Mouse (Mus musculus) liver, adult 2 months (tissue): ENCODE results near the gene Nat8l. TPM values are rescaled to one million over a fixed set of nuclear protein-coding genes. Genes with fewer than 3 reads are reported as not detected.

Experiments
- DNase-seq: peaks from one replicate; pipeline ENCODE4 v3.0.0-alpha.2; 2011; ENCODE audit warnings: low read depth, low spot score; ENCODE audit errors: extremely low read depth
- H3K27ac ChIP-seq: fragments of 200-500 bp; replicated peaks from 2 replicates; pipeline ENCODE4 v1.5.1; 2012; ENCODE audit warnings: low read depth, mild to moderate bottlenecking, control low read depth, inconsistent platforms, low read length; ENCODE audit not compliant: insufficient read depth
- H3K27me3 ChIP-seq: fragments of 200-500 bp; 2 replicates; pipeline ENCODE4 v1.6.1; 2012; ENCODE audit warnings: mild to moderate bottlenecking, moderate library complexity, low read length, inconsistent platforms; ENCODE audit not compliant: control insufficient read depth, insufficient read depth
- H3K36me3 ChIP-seq: fragments of 200-500 bp; 2 replicates; pipeline ENCODE4 v1.6.1; 2012; ENCODE audit warnings: low read length, inconsistent platforms; ENCODE audit not compliant: control insufficient read depth, insufficient read depth
- H3K4me1 ChIP-seq: fragments of 200-500 bp; 2 replicates; pipeline ENCODE4 v1.6.1; 2011; ENCODE audit warnings: low read length; ENCODE audit not compliant: control insufficient read depth, insufficient read depth
- H3K4me3 ChIP-seq: fragments of 200-500 bp; 2 replicates; pipeline ENCODE4 v1.5.1; 2011; ENCODE audit warnings: low read depth, mild to moderate bottlenecking, control low read depth, low read length, moderate library complexity; ENCODE audit not compliant: insufficient read depth
- H3K79me2 ChIP-seq: fragments of 200-500 bp; 2 replicates; pipeline ENCODE4 v1.6.1; 2012; ENCODE audit warnings: inconsistent platforms, mild to moderate bottlenecking, low read length, moderate library complexity; ENCODE audit not compliant: control insufficient read depth, insufficient read depth
- H3K9ac ChIP-seq: fragments of 200-500 bp; 2 replicates; pipeline ENCODE4 v1.6.1; 2012; ENCODE audit warnings: low read depth, mild to moderate bottlenecking, control low read depth, inconsistent platforms, low read length
- CTCF ChIP-seq: fragments of 200-500 bp; IDR thresholded peaks from 2 replicates; pipeline ENCODE4 v1.5.1; 2011; ENCODE audit warnings: low read depth, low read length, control low read depth
- POLR2A ChIP-seq: fragments of 200-500 bp; IDR thresholded peaks from 2 replicates; pipeline ENCODE4 v1.6.1; 2011; ENCODE audit warnings: low read length, control low read depth; ENCODE audit not compliant: insufficient read depth; ENCODE audit errors: extremely low read depth
- WGBS: fragments of 180-500 bp; shearing (Covaris S2); methylation state at CpG from one replicate; pipeline ENCODE4 v1.1.7; 2018; 5-methylcytosine and 5-hydroxymethylcytosine counted together
- polyA plus RNA-seq: library from polyadenylated mRNA; depleted of rRNA; stranded (reverse); fragments of >200 nt; gene quantifications from 2 replicates; pipeline ENCODE4 v1.2.3, GENCODE M21; 2012
- total RNA-seq: library from RNA; depleted of rRNA; stranded (reverse); fragments of >200 nt; gene quantifications from 2 replicates; pipeline ENCODE4 v1.2.3, GENCODE M21; 2014

Gene Nat8l
- total and polyA plus RNA-seq, 2 experiments: under 0.01 to 0.07 TPM

- Histone ChIP-seq H3K36me3 (no peaks in the 10 kb centered on the region), H3K9ac (no peak overlapping the region), H3K27ac (no peak overlapping the region), H3K27me3 (peaks cover 23% of the 10 kb centered on the region), H3K79me2 (no peaks in the 10 kb centered on the region), H3K4me1 (no peaks in the 10 kb centered on the region), H3K4me3 (no peak overlapping the region)
- 43% methylated on average over 28 of the region's 28 CpGs for WGBS
- TF ChIP-seq CTCF: peak; percentile 72
- no peak for TF ChIP-seq POLR2A
- peak; percentile 12 for DNase-seq
These were observed 836 bp upstream of the Nat8l start for GRCm38 (mm10) chr5:33994671-33995625.

GRCm38 (mm10) chr5:33996694-33997045 is 886 bp downstream of the Nat8l start:
- WGBS: 6% methylated on average over 53 of the region's 55 CpGs
- DNase-seq: no peak
- H3K4me1 ChIP-seq: no peaks in the 10 kb centered on the region

GRCm38 (mm10) chr5:33997051-33997741 is 1.4 kb downstream of the Nat8l start:
- peak overlapping the region; percentile 50; the same call in 1 of the 2 replicates for H3K4me3 ChIP-seq
- H3K79me2 ChIP-seq: no peaks in the 10 kb centered on the region
- TF ChIP-seq CTCF: no peak
- no peak overlapping the region for H3K9ac ChIP-seq
- H3K27ac ChIP-seq: no peak overlapping the region
- no peaks in the 10 kb centered on the region for H3K36me3 ChIP-seq
- DNase-seq: no peak
- peaks cover 23% of the 10 kb centered on the region for H3K27me3 ChIP-seq
- 3% methylated on average over 76 of the region's 80 CpGs for WGBS
- H3K4me1 ChIP-seq: no peaks in the 10 kb centered on the region

More at GRCm38 (mm10) chr5:33996694-33997045, 886 bp downstream of the Nat8l start:
- Histone ChIP-seq H3K27ac (no peak overlapping the region), H3K36me3 (no peaks in the 10 kb centered on the region), H3K27me3 (peaks cover 23% of the 10 kb centered on the region), H3K4me3 (peak overlapping the region; percentile 50; the same call in 1 of the 2 replicates), H3K79me2 (no peaks in the 10 kb centered on the region), H3K9ac (no peak overlapping the region; the same call in 1 of the 2 replicates)
- TF ChIP-seq POLR2A (no peak), CTCF (no peak)

DNA sequence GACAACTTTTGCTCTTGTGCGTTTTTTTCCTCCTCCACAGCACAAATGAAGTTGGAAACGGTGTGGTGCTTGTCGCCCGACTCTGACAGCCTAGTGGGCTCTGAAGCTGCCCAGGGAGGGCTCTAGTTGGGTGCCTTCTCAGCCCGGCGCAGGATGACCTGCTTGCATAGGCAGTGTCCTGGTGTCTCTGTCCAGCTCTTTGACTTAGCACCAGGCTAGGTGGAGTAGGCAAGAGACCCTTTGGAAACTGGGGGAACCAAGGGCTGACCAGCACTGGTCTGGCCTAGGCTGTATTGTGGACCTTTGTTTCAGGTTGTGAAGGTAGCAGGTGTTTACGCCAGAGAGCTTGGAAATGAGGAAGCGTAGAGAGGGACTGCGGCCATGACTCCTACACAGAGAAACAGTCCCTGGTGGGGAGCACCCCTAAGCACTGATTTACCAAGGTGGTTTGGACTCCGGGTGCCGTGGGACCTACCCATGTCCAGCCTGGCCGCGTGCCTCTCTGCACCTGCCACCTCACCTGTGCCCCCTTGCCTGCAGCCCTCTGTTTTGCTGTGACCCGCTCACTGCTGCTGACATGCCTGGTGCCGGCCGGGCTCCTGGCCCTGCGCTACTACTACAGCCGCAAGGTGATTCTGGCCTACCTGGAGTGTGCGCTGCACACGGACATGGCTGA is 2.2 kb downstream of the Nat8l start:
- Histone ChIP-seq H3K4me1 (no peaks in the 10 kb centered on the region), H3K27ac (no peak overlapping the region), H3K36me3 (no peaks in the 10 kb centered on the region), H3K79me2 (no peaks in the 10 kb centered on the region), H3K4me3 (no peak overlapping the region), H3K27me3 (peaks cover 23% of the 10 kb centered on the region), H3K9ac (no peak overlapping the region)
- no peak for DNase-seq
- no peak for TF ChIP-seq CTCF
- TF ChIP-seq POLR2A: no peak
- 74% methylated on average over 20 of the region's 20 CpGs for WGBS

DNA sequence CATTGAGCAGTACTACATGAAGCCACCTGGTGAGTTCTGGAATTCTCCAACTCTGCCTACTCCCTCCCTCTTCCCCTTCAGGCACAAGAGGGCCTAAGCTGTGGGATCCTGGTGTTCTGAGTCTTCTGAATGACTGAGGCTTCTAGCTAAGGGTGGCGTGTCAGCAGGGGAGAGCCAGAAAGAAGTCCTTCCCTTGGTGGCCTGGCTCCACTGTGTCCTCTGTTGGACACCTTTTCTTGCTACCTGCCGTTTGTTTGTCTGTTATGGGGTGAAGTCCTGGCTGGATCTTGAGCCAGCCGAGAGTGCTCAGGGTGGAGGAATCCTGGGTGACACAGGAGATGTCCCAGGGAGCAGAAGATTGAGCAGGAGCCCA is 2.7 kb downstream of the Nat8l start:
- no peaks in the 10 kb centered on the region for H3K4me1 ChIP-seq
- H3K9ac ChIP-seq: no peak overlapping the region
- no peak for TF ChIP-seq CTCF
- no peak for TF ChIP-seq POLR2A
- WGBS: 87% methylated on average over 3 of the region's 3 CpGs
- DNase-seq: no peak
- no peaks in the 10 kb centered on the region for H3K36me3 ChIP-seq
- H3K27me3 ChIP-seq: peaks cover 23% of the 10 kb centered on the region
- H3K4me3 ChIP-seq: no peak overlapping the region
- H3K27ac ChIP-seq: no peak overlapping the region
- H3K79me2 ChIP-seq: no peaks in the 10 kb centered on the region
